Mouse (Mus musculus): ENCODE results near the gene Mfsd6l. TPM values are rescaled to one million over a fixed set of nuclear protein-coding genes. Genes with fewer than 3 reads are reported as not detected.

Gene Mfsd6l
- polyA plus RNA-seq, 1 experiment from 2014 or later, result not detected

GRCm38 (mm10) chr11:68566447-68567059 is 10.6 kb downstream of the Mfsd6l start:
- Histone ChIP-seq H3K27ac (no peak overlapping the region), H3K4me3 (ENCODE audit: inconsistent target) (no peak overlapping the region), H3K36me3 (ENCODE audit: inconsistent target) (no peaks in the 10 kb centered on the region), H3K79me2 (ENCODE audit: inconsistent target) (no peaks in the 10 kb centered on the region)
- 18% methylated on average over 17 of the region's 17 CpGs for WGBS (ENCODE audit: missing documents)

GRCm38 (mm10) chr11:68570861-68571260 is 14.9 kb downstream of the Mfsd6l start:
- no peaks in the 10 kb centered on the region for H3K79me2 ChIP-seq (ENCODE audit: inconsistent target)
- WGBS (ENCODE audit: missing documents), result 92% methylated on average over 5 of the region's 5 CpGs
- H3K27ac ChIP-seq, result no peak overlapping the region
- H3K36me3 ChIP-seq (ENCODE audit: inconsistent target), result no peaks in the 10 kb centered on the region
- no peak overlapping the region for H3K4me3 ChIP-seq (ENCODE audit: inconsistent target)

GRCm38 (mm10) chr11:68577076-68577475 is 21.1 kb downstream of the Mfsd6l start:
- WGBS (ENCODE audit: missing documents), result 91% methylated on average over 1 of the region's 1 CpGs
- Histone ChIP-seq H3K27ac (no peak overlapping the region), H3K79me2 (ENCODE audit: inconsistent target) (no peaks in the 10 kb centered on the region), H3K36me3 (ENCODE audit: inconsistent target) (no peaks in the 10 kb centered on the region), H3K4me3 (ENCODE audit: inconsistent target) (no peak overlapping the region)

GRCm38 (mm10) chr11:68579462-68579881 is 23.5 kb downstream of the Mfsd6l start:
- Histone ChIP-seq H3K4me3 (ENCODE audit: inconsistent target) (no peak overlapping the region), H3K79me2 (ENCODE audit: inconsistent target) (no peaks in the 10 kb centered on the region), H3K36me3 (ENCODE audit: inconsistent target) (no peaks in the 10 kb centered on the region), H3K27ac (no peak overlapping the region)
- 71% methylated on average over 8 of the region's 9 CpGs for WGBS (ENCODE audit: missing documents)

GRCm38 (mm10) chr11:68580566-68580965 is 24.6 kb downstream of the Mfsd6l start:
- H3K36me3 ChIP-seq (ENCODE audit: inconsistent target), result no peaks in the 10 kb centered on the region
- no peaks in the 10 kb centered on the region for H3K79me2 ChIP-seq (ENCODE audit: inconsistent target)
- H3K27ac ChIP-seq, result no peak overlapping the region
- H3K4me3 ChIP-seq (ENCODE audit: inconsistent target), result no peak overlapping the region
- WGBS (ENCODE audit: missing documents), result 83% methylated on average over 6 of the region's 6 CpGs

- Histone ChIP-seq H3K27ac (no peak overlapping the region), H3K79me2 (ENCODE audit: inconsistent target) (no peaks in the 10 kb centered on the region), H3K4me3 (ENCODE audit: inconsistent target) (no peak overlapping the region), H3K36me3 (ENCODE audit: inconsistent target) (no peaks in the 10 kb centered on the region)
- 89% methylated on average over 13 of the region's 13 CpGs for WGBS (ENCODE audit: missing documents)
Observed at GRCm38 (mm10) chr11:68583225-68583624, 27.2 kb downstream of the Mfsd6l start.

- Histone ChIP-seq H3K27ac (no peak overlapping the region), H3K79me2 (ENCODE audit: inconsistent target) (no peaks in the 10 kb centered on the region), H3K4me3 (ENCODE audit: inconsistent target) (no peak overlapping the region), H3K36me3 (ENCODE audit: inconsistent target) (no peaks in the 10 kb centered on the region)
- 88% methylated on average over 8 of the region's 8 CpGs for WGBS (ENCODE audit: missing documents)
Observed at GRCm38 (mm10) chr11:68583906-68584480, 28.0 kb downstream of the Mfsd6l start.

- Histone ChIP-seq H3K27ac (no peak overlapping the region), H3K79me2 (ENCODE audit: inconsistent target) (no peaks in the 10 kb centered on the region), H3K36me3 (ENCODE audit: inconsistent target) (no peaks in the 10 kb centered on the region), H3K4me3 (ENCODE audit: inconsistent target) (no peak overlapping the region)
- 27% methylated on average over 2 of the region's 3 CpGs for WGBS (ENCODE audit: missing documents)
Observed at GRCm38 (mm10) chr11:68585890-68586289, 29.9 kb downstream of the Mfsd6l start.

- 81% methylated on average over 5 of the region's 5 CpGs for WGBS (ENCODE audit: missing documents)
- Histone ChIP-seq H3K27ac (no peak within 1 kb of the TSS), H3K79me2 (ENCODE audit: inconsistent target) (no peaks in the 10 kb centered on the region), H3K36me3 (ENCODE audit: inconsistent target) (no peaks in the 10 kb centered on the region), H3K4me3 (ENCODE audit: inconsistent target) (no peak within 1 kb of the TSS)
Observed at GRCm38 (mm10) chr11:68586721-68587120, 30.7 kb downstream of the Mfsd6l start, which contains the start of gene Ccdc42. Gene Ccdc42, plus strand, starts transcription at chr11:68587021.

- WGBS (ENCODE audit: missing documents), result 76% methylated on average over 8 of the region's 8 CpGs
- H3K79me2 ChIP-seq (ENCODE audit: inconsistent target), result no peaks in the 10 kb centered on the region
- no peaks in the 10 kb centered on the region for H3K36me3 ChIP-seq (ENCODE audit: inconsistent target)
- no peak overlapping the region for H3K4me3 ChIP-seq (ENCODE audit: inconsistent target)
- no peak overlapping the region for H3K27ac ChIP-seq
Observed at GRCm38 (mm10) chr11:68589055-68589809, 33.2 kb downstream of the Mfsd6l start.

GRCm38 (mm10) chr11:68591708-68592107 is 35.7 kb downstream of the Mfsd6l start:
- Histone ChIP-seq H3K27ac (no peak overlapping the region), H3K4me3 (ENCODE audit: inconsistent target) (no peak overlapping the region), H3K36me3 (ENCODE audit: inconsistent target) (no peaks in the 10 kb centered on the region), H3K79me2 (ENCODE audit: inconsistent target) (no peaks in the 10 kb centered on the region)
- WGBS (ENCODE audit: missing documents), result 83% methylated on average over 5 of the region's 5 CpGs

GRCm38 (mm10) chr11:68593247-68593646 is 37.3 kb downstream of the Mfsd6l start:
- Histone ChIP-seq H3K4me3 (ENCODE audit: inconsistent target) (no peak overlapping the region), H3K27ac (no peak overlapping the region), H3K79me2 (ENCODE audit: inconsistent target) (no peaks in the 10 kb centered on the region), H3K36me3 (ENCODE audit: inconsistent target) (no peaks in the 10 kb centered on the region)
- WGBS (ENCODE audit: missing documents), result 77% methylated on average over 3 of the region's 3 CpGs

- Histone ChIP-seq H3K27ac (no peak overlapping the region), H3K36me3 (ENCODE audit: inconsistent target) (no peaks in the 10 kb centered on the region), H3K79me2 (ENCODE audit: inconsistent target) (no peaks in the 10 kb centered on the region), H3K4me3 (ENCODE audit: inconsistent target) (no peak overlapping the region)
- WGBS (ENCODE audit: missing documents), result 58% methylated on average over 2 of the region's 2 CpGs
Observed at GRCm38 (mm10) chr11:68597912-68598311, 41.9 kb downstream of the Mfsd6l start.

- no peaks in the 10 kb centered on the region for H3K79me2 ChIP-seq (ENCODE audit: inconsistent target)
- no peaks in the 10 kb centered on the region for H3K36me3 ChIP-seq (ENCODE audit: inconsistent target)
- no peak overlapping the region for H3K4me3 ChIP-seq (ENCODE audit: inconsistent target)
- WGBS (ENCODE audit: missing documents), result 93% methylated on average over 6 of the region's 6 CpGs
- H3K27ac ChIP-seq, result no peak overlapping the region
Observed at GRCm38 (mm10) chr11:68600551-68601021, 44.6 kb downstream of the Mfsd6l start.

GRCm38 (mm10) chr11:68601486-68601991 is 45.6 kb downstream of the Mfsd6l start:
- no peak overlapping the region for H3K27ac ChIP-seq
- no peak overlapping the region for H3K4me3 ChIP-seq (ENCODE audit: inconsistent target)
- H3K36me3 ChIP-seq (ENCODE audit: inconsistent target), result no peaks in the 10 kb centered on the region
- WGBS (ENCODE audit: missing documents), result 89% methylated on average over 9 of the region's 9 CpGs
- H3K79me2 ChIP-seq (ENCODE audit: inconsistent target), result no peaks in the 10 kb centered on the region

All from macrophage (primary cell).